Mouse (Mus musculus): ENCODE results near the gene Olfr669. TPM values are rescaled to one million over a fixed set of nuclear protein-coding genes. Genes with fewer than 3 reads are reported as not detected.

Gene Olfr669
- polyA plus RNA-seq (2012; ENCODE audit: low replicate concordance) = not detected in 2 replicates

GRCm38 (mm10) chr7:104933940-104934339 is at the start of gene Olfr669:
TSS of gene Olfr669 (plus strand) at chr7:104934240.

GRCm38 (mm10) chr7:104895852-104896251 is 38.2 kb upstream of the Olfr669 start, which contains the start of gene Olfr666:
TSS of gene Olfr666 (minus strand) at chr7:104895952.

GRCm38 (mm10) chr7:104921382-104921781 is 12.7 kb upstream of the Olfr669 start, which contains the start of gene Olfr667:
TSS of gene Olfr667 (minus strand) at chr7:104921482.

GRCm38 (mm10) chr7:104927957-104928356 is 6.1 kb upstream of the Olfr669 start, which contains the start of gene Olfr668:
TSS of gene Olfr668 (minus strand) at chr7:104928057.

GRCm38 (mm10) chr7:104962520-104962919 is 28.5 kb downstream of the Olfr669 start, which contains the start of gene Olfr670:
TSS of gene Olfr670 (minus strand) at chr7:104962620.

GRCm38 (mm10) chr7:104979026-104979425 is 45.0 kb downstream of the Olfr669 start, which contains the start of gene Olfr671:
TSS of gene Olfr671 (minus strand) at chr7:104979126.

Other genes with a start within 250 kb of the Olfr669 start
- not detected in 2 replicates for gene Olfr661, start 247.7 kb upstream of the Olfr669 start, polyA plus RNA-seq (2012; ENCODE audit: low replicate concordance)
- not detected in 2 replicates for gene Usp17le, start 156.8 kb upstream of the Olfr669 start, polyA plus RNA-seq (2012; ENCODE audit: low replicate concordance)
- not detected in 2 replicates for gene Usp17lb, start 91.6 kb upstream of the Olfr669 start, polyA plus RNA-seq (2012; ENCODE audit: low replicate concordance)
- gene Usp17la, start 77.2 kb upstream of the Olfr669 start, polyA plus RNA-seq (2012; ENCODE audit: low replicate concordance) = not detected in 2 replicates
- not detected in 2 replicates for gene Olfr665, start 56.2 kb upstream of the Olfr669 start, polyA plus RNA-seq (2012; ENCODE audit: low replicate concordance)
- not detected in 2 replicates for gene Olfr666, start 38.3 kb upstream of the Olfr669 start, polyA plus RNA-seq (2012; ENCODE audit: low replicate concordance)
- 0.19 TPM in 1 of 2 replicates, not detected in the other for gene Olfr667, start 12.8 kb upstream of the Olfr669 start, polyA plus RNA-seq (2012; ENCODE audit: low replicate concordance)
- not detected in 2 replicates for gene Olfr668, start 6.2 kb upstream of the Olfr669 start, polyA plus RNA-seq (2012; ENCODE audit: low replicate concordance)
- gene Olfr670, start 28.4 kb downstream of the Olfr669 start, polyA plus RNA-seq (2012; ENCODE audit: low replicate concordance) = not detected in 2 replicates
- 0.12 TPM in 1 of 2 replicates, not detected in the other for gene Olfr671, start 44.9 kb downstream of the Olfr669 start, polyA plus RNA-seq (2012; ENCODE audit: low replicate concordance)
- not detected in 2 replicates for gene Olfr672, start 67.8 kb downstream of the Olfr669 start, polyA plus RNA-seq (2012; ENCODE audit: low replicate concordance)
- gene Olfr675, start 94.2 kb downstream of the Olfr669 start, polyA plus RNA-seq (2012; ENCODE audit: low replicate concordance) = not detected in 2 replicates
- gene Olfr676, start 98.5 kb downstream of the Olfr669 start, polyA plus RNA-seq (2012; ENCODE audit: low replicate concordance) = not detected in 2 replicates
- gene Olfr677, start 117.1 kb downstream of the Olfr669 start, polyA plus RNA-seq (2012; ENCODE audit: low replicate concordance) = not detected in 2 replicates
- not detected in 2 replicates for gene Olfr678, start 130.2 kb downstream of the Olfr669 start, polyA plus RNA-seq (2012; ENCODE audit: low replicate concordance)
- gene Olfr679, start 147.0 kb downstream of the Olfr669 start, polyA plus RNA-seq (2012; ENCODE audit: low replicate concordance) = not detected in 2 replicates
- gene Olfr680-ps1, start 158.6 kb downstream of the Olfr669 start, polyA plus RNA-seq (2012; ENCODE audit: low replicate concordance) = not detected in 2 replicates
- not detected in 2 replicates for gene Olfr681, start 182.6 kb downstream of the Olfr669 start, polyA plus RNA-seq (2012; ENCODE audit: low replicate concordance)
- 0.26 TPM in 1 of 2 replicates, not detected in the other for gene Olfr683, start 212.8 kb downstream of the Olfr669 start, polyA plus RNA-seq (2012; ENCODE audit: low replicate concordance)
- gene Olfr684, start 229.4 kb downstream of the Olfr669 start, polyA plus RNA-seq (2012; ENCODE audit: low replicate concordance) = not detected in 2 replicates

All from leukemia stem cell, adult 10-12 weeks (primary cell).